Mouse (Mus musculus) liver, embryonic 11.5 days (tissue): ENCODE measurements at regions not wholly inside any gene's neighbourhood (a gene's known extent, or its start where the extent isn't known, plus 50 kb on each side); places are given as distances from the start of the nearest gene placed in this dataset.

Source experiments
- ATAC-seq: fragments of 200-750 bp; cut with Nextera tagmentation; replicated peaks from 2 replicates; pipeline ENCODE4 v1.8.0; 2017; ENCODE audit warnings: moderate number of reproducible peaks, mild to moderate bottlenecking, moderate TSS enrichment, moderate library complexity; ENCODE audit not compliant: low FRiP score
- DNase-seq: peaks from one replicate; pipeline ENCODE4 v3.0.0-alpha.2; 2017; ENCODE audit warnings: low spot score
- H3K27ac ChIP-seq: fragments of 300-500 bp; sonication (generic); 2 replicates; pipeline ENCODE4 v1.5.1; 2014; ENCODE audit warnings: mild to moderate bottlenecking, low read depth, low read length, control low read depth
- H3K27me3 ChIP-seq: fragments of 300-500 bp; sonication (generic); replicated peaks from 2 replicates; pipeline ENCODE4 v1.6.1; 2014; ENCODE audit warnings: low read length, mixed read lengths; ENCODE audit not compliant: control insufficient read depth, insufficient read depth
- H3K36me3 ChIP-seq: fragments of 300-500 bp; sonication (generic); 2 replicates; pipeline ENCODE4 v1.6.1; 2014; ENCODE audit warnings: mild to moderate bottlenecking, low read length, moderate library complexity, mixed read lengths; ENCODE audit not compliant: control insufficient read depth, insufficient read depth
- H3K4me1 ChIP-seq: fragments of 300-500 bp; sonication (generic); replicated peaks from 2 replicates; pipeline ENCODE4 v1.6.1; 2014; ENCODE audit warnings: low read length, mixed read lengths; ENCODE audit not compliant: control insufficient read depth, insufficient read depth
- H3K4me2 ChIP-seq: fragments of 300-500 bp; sonication (generic); 2 replicates; pipeline ENCODE4 v1.6.1; 2014; ENCODE audit warnings: mild to moderate bottlenecking, control low read depth, moderate library complexity
- H3K4me3 ChIP-seq: fragments of 300-500 bp; sonication (generic); 2 replicates; pipeline ENCODE4 v1.5.1; 2014; ENCODE audit warnings: low read depth, low read length, control low read depth
- H3K9ac ChIP-seq: fragments of 300-500 bp; sonication (generic); 2 replicates; pipeline ENCODE4 v1.6.1; 2014; ENCODE audit warnings: low read depth, low read length, control low read depth
- H3K9me3 ChIP-seq: fragments of 300-500 bp; sonication (generic); 2 replicates; pipeline ENCODE4 v1.6.1; 2016; ENCODE audit warnings: low read length, inconsistent platforms, mixed read lengths; ENCODE audit not compliant: control insufficient read depth
- WGBS: fragments of 180-500 bp; shearing (Covaris S2); extraction: QIAGEN DNeasy Blood & Tissue Kit; methylation state at CpG from one replicate; pipeline ENCODE4 v1.1.7; 2014; 5-methylcytosine and 5-hydroxymethylcytosine counted together

GRCm38 (mm10) chr3:148465456-148465855, 524.9 kb downstream of the Adgrl2 start:
- H3K9ac ChIP-seq = no peak overlapping the region
- no peaks in the 10 kb centered on the region for H3K36me3 ChIP-seq
- ATAC-seq (no peak), DNase-seq (no peak)
- no peaks in the 10 kb centered on the region for H3K9me3 ChIP-seq
- H3K27ac ChIP-seq = no peak overlapping the region
- no peaks in the 10 kb centered on the region for H3K27me3 ChIP-seq
- H3K4me3 ChIP-seq = no peak overlapping the region
- no peaks in the 10 kb centered on the region for H3K4me1 ChIP-seq
- 76% methylated on average over 3 of the region's 3 CpGs for WGBS
- H3K4me2 ChIP-seq = no peak overlapping the region

GRCm38 (mm10) chr3:148462791-148463190, 527.6 kb downstream of the Adgrl2 start:
- Histone ChIP-seq H3K4me2 (no peak overlapping the region), H3K9me3 (no peaks in the 10 kb centered on the region), H3K27ac (no peak overlapping the region), H3K9ac (no peak overlapping the region), H3K36me3 (no peaks in the 10 kb centered on the region), H3K4me3 (no peak overlapping the region), H3K4me1 (no peaks in the 10 kb centered on the region), H3K27me3 (no peaks in the 10 kb centered on the region)
- no peak for ATAC-seq
- 81% methylated on average over 10 of the region's 10 CpGs for WGBS
- no peak for DNase-seq

- no peak overlapping the region for H3K9ac ChIP-seq
- H3K27ac ChIP-seq = no peak overlapping the region
- H3K4me3 ChIP-seq = no peak overlapping the region
- no peaks in the 10 kb centered on the region for H3K9me3 ChIP-seq
- no peak for DNase-seq
- H3K27me3 ChIP-seq = no peaks in the 10 kb centered on the region
- no peaks in the 10 kb centered on the region for H3K36me3 ChIP-seq
- no peak overlapping the region for H3K4me2 ChIP-seq
- no peak for ATAC-seq
- H3K4me1 ChIP-seq = no peaks in the 10 kb centered on the region
- 73% methylated on average over 3 of the region's 3 CpGs for WGBS
Measured at GRCm38 (mm10) chr3:148448888-148449287, 541.5 kb downstream of the Adgrl2 start.

GRCm38 (mm10) chr3:148448465-148448864, 541.9 kb downstream of the Adgrl2 start:
- no peak for DNase-seq
- H3K9me3 ChIP-seq = no peaks in the 10 kb centered on the region
- H3K9ac ChIP-seq = no peak overlapping the region
- H3K4me1 ChIP-seq = no peaks in the 10 kb centered on the region
- no peak for ATAC-seq
- H3K4me3 ChIP-seq = no peak overlapping the region
- no peak overlapping the region for H3K4me2 ChIP-seq
- WGBS = 75% methylated on average over 1 of the region's 1 CpGs
- H3K27me3 ChIP-seq = no peaks in the 10 kb centered on the region
- no peak overlapping the region for H3K27ac ChIP-seq
- H3K36me3 ChIP-seq = no peaks in the 10 kb centered on the region

- H3K9me3 ChIP-seq = no peaks in the 10 kb centered on the region
- no peak for DNase-seq
- WGBS = 75% methylated on average over 1 of the region's 1 CpGs
- no peaks in the 10 kb centered on the region for H3K27me3 ChIP-seq
- H3K27ac ChIP-seq = no peak overlapping the region
- H3K4me3 ChIP-seq = no peak overlapping the region
- no peak for ATAC-seq
- no peaks in the 10 kb centered on the region for H3K36me3 ChIP-seq
- no peaks in the 10 kb centered on the region for H3K4me1 ChIP-seq
- H3K9ac ChIP-seq = no peak overlapping the region
- no peak overlapping the region for H3K4me2 ChIP-seq
Measured at GRCm38 (mm10) chr3:148446845-148447244, 543.5 kb downstream of the Adgrl2 start.

- no peak overlapping the region for H3K4me2 ChIP-seq
- H3K4me1 ChIP-seq = no peaks in the 10 kb centered on the region
- H3K9me3 ChIP-seq = no peaks in the 10 kb centered on the region
- ATAC-seq = no peak
- no peak overlapping the region for H3K9ac ChIP-seq
- H3K27ac ChIP-seq = no peak overlapping the region
- no peaks in the 10 kb centered on the region for H3K36me3 ChIP-seq
- H3K27me3 ChIP-seq = no peaks in the 10 kb centered on the region
- H3K4me3 ChIP-seq = no peak overlapping the region
- WGBS = 62% methylated on average over 3 of the region's 3 CpGs
- DNase-seq = no peak
Measured at GRCm38 (mm10) chr3:148443012-148443411, 547.3 kb downstream of the Adgrl2 start.

GRCm38 (mm10) chr3:148434033-148434432, 556.3 kb downstream of the Adgrl2 start:
- no peak for ATAC-seq
- DNase-seq = no peak
- no peak overlapping the region for H3K4me3 ChIP-seq
- 63% methylated on average over 4 of the region's 4 CpGs for WGBS
- no peaks in the 10 kb centered on the region for H3K27me3 ChIP-seq
- H3K9ac ChIP-seq = no peak overlapping the region
- no peak overlapping the region for H3K4me2 ChIP-seq
- H3K4me1 ChIP-seq = no peaks in the 10 kb centered on the region
- no peaks in the 10 kb centered on the region for H3K36me3 ChIP-seq
- H3K9me3 ChIP-seq = no peaks in the 10 kb centered on the region
- H3K27ac ChIP-seq = no peak overlapping the region

GRCm38 (mm10) chr3:148429012-148429865, 561.1 kb downstream of the Adgrl2 start:
- H3K4me1 ChIP-seq = no peaks in the 10 kb centered on the region
- H3K36me3 ChIP-seq = no peaks in the 10 kb centered on the region
- H3K4me3 ChIP-seq = no peak overlapping the region
- H3K27ac ChIP-seq = no peak overlapping the region
- H3K9ac ChIP-seq = no peak overlapping the region
- H3K27me3 ChIP-seq = no peaks in the 10 kb centered on the region
- no peak for ATAC-seq
- H3K9me3 ChIP-seq = no peaks in the 10 kb centered on the region
- 76% methylated on average over 10 of the region's 10 CpGs for WGBS
- no peak overlapping the region for H3K4me2 ChIP-seq
- no peak for DNase-seq

- Histone ChIP-seq H3K4me1 (no peaks in the 10 kb centered on the region), H3K27ac (no peak overlapping the region), H3K36me3 (no peaks in the 10 kb centered on the region), H3K27me3 (no peaks in the 10 kb centered on the region), H3K4me2 (no peak overlapping the region), H3K9me3 (no peaks in the 10 kb centered on the region), H3K4me3 (no peak overlapping the region), H3K9ac (no peak overlapping the region)
- no peak for DNase-seq
- WGBS = 95% methylated on average over 4 of the region's 4 CpGs
- no peak for ATAC-seq
Measured at GRCm38 (mm10) chr3:148424089-148424488, 566.3 kb downstream of the Adgrl2 start.
